Mouse (Mus musculus): ENCODE data around the gene Trpm7. TPM values are rescaled to one million over a fixed set of nuclear protein-coding genes. Genes with fewer than 3 reads are reported as not detected.

The Trpm7 gene
- polyA plus RNA-seq, 1 experiment, result 41.2 TPM

DNA sequence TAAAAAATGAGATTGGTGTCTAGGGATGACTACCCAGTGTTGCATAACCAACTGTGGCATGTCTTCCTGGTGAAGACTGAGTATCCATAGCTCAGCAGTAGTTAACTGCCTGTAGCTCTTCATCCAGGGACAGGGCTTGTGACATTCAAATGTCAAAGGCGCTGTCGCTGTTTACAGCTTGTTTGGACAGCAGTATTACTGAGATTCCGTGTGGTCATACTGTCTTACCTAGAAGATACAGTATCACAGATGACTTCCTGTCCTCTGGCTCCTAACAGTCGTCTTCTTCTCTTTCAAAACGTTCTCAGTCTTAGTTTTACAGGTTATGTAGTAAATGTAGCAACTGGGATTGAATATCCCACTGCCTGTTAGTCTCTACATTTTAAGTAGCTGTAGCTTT is 37.2 kb downstream of the Trpm7 start:
- no peak for DNase-seq (ENCODE audit: extremely low spot score in 1 of 2, low spot score in 1 of 2)

DNA sequence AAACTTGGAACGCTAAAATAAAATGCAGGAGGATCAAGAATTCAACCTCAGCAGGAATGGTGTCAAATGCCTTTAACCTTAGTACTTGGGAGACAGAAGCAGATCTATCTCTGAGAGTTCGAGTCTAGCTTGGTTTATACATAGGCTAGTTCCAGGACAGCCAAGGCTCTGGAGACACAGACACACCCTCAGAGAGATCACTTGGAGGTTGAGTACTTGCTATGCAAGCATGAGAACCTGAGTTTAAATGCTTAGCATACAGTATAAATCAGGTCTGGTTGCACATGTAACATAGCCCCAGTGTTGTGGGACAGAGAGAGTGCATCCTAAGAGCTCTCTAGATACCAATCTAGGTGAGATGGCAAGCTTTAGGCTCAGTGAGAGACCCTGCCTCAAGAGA is 58.6 kb downstream of the Trpm7 start:
- DNase-seq (ENCODE audit: extremely low spot score in 1 of 2, low spot score in 1 of 2), result no peak

DNA sequence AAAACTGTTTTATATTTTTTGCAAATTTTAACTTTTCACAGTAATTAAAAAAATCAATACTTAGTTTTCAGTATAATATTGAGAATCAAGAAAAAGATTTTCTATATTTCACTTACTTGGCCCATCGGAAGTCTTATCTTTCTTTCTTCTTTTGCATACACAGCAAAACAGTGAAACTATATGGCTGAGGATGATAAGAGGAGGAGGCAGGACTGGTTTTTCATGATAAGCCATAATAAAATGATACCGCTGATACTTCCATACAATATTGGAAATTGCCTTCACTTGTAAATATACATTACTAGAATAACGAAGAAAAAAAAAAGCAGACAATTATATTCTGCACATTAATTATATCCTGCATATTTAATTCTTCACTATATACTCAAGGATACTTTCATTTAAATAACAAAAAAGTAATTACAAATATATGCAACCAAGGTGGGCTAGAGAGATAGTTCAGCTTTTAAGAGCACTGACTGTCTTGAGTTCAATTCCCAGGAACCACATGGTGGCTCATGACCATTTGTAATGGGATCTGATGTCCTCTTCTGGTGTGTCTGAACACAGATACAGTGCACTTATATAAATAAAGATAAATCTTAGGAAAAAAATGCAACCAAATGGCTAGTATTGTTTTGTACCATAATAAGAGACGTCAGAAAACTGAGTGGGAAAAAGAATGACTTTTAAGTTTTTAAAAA is 59.2 kb downstream of the Trpm7 start:
- no peak for DNase-seq (ENCODE audit: extremely low spot score in 1 of 2, low spot score in 1 of 2)

DNA sequence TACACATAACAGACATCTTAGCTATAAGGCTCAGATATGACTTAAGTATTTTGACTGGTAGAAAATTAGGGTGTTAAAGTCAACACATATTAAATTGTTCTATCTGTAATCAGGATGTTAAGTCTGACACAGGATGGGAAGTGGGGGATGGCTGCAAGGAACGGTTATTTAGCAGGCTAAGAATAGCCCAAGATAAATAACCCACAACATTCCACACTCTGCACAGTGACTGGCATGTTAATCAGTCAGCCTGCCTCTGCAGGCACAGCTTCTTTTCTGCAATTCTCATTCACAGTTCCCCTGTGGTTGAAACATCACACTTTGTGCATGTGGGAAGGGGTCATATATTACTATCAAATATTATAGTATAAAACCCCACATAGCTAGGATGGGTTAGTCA is 60.2 kb downstream of the Trpm7 start:
- no peak for DNase-seq (ENCODE audit: extremely low spot score in 1 of 2, low spot score in 1 of 2)

DNA sequence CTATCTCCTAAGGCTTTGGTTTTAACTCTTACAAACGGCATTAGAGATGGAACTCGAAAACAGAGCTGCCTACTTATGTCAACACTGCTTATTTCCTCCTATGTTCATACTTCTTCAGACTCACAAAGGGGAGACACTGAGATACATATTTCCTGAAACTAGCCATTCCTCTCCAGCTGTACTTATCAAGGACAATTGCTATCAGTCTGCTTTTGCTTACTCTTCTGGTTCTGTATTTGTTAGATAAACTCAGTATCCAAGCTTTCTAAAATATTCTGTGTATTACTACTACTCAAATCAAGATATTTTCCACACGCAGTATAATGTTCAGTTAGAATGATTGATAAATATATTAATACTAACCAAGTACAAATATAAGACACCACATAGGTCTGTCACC is 74.0 kb downstream of the Trpm7 start:
- DNase-seq (ENCODE audit: extremely low spot score in 1 of 2, low spot score in 1 of 2), result no peak

DNA sequence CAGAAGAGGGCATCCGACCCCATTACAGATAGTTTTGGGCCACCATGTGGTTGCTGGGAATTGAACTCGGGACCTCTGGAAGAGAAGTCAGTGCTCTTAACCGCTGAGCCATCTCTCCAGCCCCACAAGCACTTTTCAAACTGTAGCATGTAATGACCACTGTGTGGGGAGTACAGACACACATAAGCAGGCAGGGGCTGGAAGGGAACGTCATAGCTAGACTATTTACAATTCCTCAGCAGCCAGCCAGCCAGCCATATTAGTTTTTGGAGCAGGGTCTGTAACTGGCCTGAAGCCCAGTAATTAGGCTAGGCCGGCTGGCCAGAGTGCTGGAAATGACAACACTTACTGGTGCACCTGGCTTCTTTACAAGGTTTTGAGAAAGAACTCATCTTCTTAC is 77.6 kb downstream of the Trpm7 start:
- DNase-seq (ENCODE audit: extremely low spot score in 1 of 2, low spot score in 1 of 2), result no peak

DNA sequence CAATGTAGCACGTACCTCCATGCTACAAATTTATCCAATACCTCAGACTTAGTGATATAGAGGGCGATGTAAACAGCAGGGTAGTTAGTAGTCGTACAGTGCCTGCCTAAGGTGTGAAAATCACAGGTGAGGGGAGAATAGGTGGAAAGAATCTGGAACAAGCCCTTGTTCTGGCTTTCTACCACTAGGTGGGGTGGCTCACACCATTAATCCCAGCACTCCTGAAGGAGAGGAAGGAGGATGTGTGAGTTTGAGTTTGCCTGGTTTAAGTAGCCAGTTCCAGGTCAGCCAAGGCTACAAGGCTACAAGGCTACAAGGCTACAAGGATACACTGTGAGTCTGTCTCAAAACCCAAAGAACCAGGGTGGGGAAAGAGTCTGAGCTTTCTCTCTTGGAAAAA is 80.3 kb downstream of the Trpm7 start:
- no peak for DNase-seq (ENCODE audit: extremely low spot score in 1 of 2, low spot score in 1 of 2)

DNA sequence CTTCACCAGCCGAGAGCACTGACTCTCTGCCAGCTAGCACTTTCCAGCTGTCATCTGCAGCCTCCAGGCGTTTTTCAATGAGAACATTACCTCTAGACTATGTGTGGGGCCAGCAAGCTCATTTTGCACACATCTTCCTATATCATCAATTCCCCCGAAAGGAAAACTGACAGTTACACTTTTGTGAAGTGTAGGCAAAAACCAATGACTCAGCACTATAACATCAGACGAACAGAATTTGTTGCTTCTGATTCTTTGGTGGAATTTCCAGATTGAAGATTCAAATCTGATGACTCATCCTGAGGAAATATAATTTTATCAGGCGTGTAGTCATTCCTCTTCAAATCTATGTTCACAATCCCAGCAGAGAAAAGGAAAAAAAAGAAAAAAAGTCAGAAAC is 83.4 kb downstream of the Trpm7 start:
- peak in 1 of 2 experiments; percentile 34 for DNase-seq (ENCODE audit: extremely low spot score in 1 of 2, low spot score in 1 of 2)

DNA sequence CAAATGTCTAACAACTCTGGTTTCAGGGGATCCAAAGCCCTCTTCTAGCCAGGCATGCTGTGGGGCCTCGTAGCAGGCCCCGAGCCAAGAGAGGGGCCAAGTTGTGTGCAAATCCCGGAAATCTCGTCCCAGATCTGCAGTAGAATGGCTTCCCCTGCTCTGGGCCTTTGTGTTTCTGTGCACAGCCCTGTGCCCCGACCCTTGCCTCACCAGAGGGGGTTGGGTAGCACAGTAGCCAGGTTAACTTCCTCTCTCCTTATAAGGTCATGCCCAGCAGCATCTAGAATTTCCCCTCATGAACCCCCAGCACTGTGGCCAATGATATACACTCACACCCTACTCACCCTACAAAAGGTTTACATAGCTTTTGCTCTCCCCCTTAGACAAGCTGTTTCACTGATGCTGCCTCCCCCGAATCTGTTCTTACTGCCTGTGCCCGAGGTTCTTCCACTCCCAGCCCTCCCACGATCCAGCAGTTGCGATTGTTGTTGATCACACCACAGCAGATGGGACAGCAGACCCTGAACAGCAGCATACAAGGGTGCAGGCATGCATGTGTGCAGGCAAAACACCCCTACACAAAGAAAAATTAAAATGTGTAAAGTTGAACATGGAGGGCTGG is 88.2 kb downstream of the Trpm7 start:
- peak; percentile 54 to 57 for DNase-seq (ENCODE audit: extremely low spot score in 1 of 2, low spot score in 1 of 2)

DNA sequence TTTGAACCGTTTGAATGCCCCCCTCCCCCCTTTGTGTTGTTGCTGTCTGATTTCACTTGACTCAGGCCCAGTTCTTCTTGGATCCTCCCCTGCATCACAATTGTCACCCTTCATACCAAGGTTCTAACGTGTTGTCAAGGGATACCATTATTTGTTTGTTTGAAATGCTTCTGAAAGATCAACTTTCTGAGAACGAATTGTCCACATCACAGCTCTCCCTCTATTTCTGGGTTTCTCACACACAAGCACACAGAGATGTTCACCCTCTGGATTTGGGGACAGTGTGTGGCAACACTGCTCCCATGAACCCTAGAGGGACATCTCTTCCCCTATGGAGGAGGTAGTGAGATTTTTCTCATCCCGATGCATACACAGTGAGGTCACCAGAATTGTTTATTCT is 92.7 kb downstream of the Trpm7 start, which contains the start of gene Usp50:
TSS of gene Usp50 (minus strand) at position 101 of the 400 bp plus-strand sequence.
- DNase-seq (ENCODE audit: extremely low spot score in 1 of 2, low spot score in 1 of 2), result no peak

DNA sequence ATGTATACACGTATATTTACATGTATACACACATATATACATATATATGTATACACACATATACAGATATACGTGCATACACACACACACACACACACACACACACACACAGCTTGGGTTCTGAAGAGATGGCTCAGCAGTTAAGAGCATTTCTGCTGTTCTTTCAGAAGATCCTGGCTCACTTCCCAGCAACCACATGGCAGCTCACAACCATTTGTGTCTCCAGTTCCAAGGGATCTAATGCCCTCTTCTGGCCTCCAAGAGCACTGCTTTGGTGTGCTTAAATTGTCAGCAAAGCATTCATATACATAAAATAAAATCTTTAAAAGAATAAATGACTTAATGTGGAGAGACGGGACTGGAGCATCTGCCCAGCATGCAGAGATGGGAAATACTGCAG is 93.6 kb downstream of the Trpm7 start:
- DNase-seq (ENCODE audit: extremely low spot score in 1 of 2, low spot score in 1 of 2), result peak in 1 of 2 experiments; percentile 79

DNA sequence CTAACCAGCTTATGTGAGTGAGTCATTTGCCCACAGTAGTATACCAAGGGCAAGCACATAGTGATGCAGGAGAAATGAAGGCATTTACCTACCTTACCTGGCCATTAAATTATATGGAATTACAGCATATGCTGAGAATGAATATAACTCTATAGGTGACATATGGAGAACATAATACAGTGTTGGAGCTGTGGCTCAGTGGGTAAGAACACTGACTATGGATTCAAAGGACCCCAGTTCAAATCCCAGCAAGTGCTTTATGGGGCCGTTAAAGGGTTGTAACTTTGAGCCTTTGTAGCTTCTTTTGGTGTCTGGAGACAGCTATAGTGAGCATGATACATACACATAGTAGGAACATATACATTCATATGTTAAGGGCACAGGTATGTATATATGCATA is 94.6 kb downstream of the Trpm7 start:
- DNase-seq (ENCODE audit: extremely low spot score in 1 of 2, low spot score in 1 of 2), result no peak

DNA sequence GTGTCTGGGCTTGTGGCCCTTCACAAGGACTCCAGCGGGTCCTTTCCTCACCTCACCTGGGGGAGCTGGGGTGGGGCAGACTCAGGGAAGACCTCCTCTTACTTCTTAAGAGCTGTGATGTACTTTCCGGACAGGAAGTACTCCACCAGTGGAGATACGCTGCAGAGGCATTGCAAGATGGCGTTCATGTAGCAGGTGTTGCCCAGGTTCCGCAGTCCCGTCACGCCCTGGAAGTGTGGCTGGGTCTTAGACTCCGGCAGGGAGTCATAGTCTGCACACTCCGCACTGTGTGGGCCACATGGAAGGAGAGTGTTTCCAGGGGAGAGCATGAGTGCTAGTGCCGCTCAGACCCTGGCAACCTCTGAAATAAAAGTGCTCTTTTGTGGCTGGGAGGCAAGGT is 95.7 kb downstream of the Trpm7 start:
- DNase-seq (ENCODE audit: extremely low spot score in 1 of 2, low spot score in 1 of 2), result no peak

DNA sequence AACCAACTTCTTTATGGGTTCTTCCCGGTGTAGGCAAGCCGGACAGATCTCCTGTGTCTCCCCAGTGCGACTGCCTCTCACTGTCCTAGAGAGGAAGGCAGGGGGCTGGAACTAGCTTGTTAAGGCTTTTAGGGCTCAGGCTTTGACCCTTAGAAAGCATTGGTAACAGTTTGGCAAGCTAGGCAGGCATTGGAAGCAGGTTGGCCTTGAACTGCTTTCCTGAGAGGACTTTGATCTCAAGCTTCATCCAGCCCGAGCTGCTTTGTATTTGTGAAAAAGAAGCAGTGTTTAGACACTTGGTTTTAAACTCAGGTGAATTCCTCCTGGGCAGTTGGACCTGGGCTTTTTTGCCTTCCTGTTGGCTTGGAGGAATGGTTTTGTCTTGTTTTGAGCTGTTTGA is 97.2 kb downstream of the Trpm7 start:
- DNase-seq (ENCODE audit: extremely low spot score in 1 of 2, low spot score in 1 of 2), result no peak

DNA sequence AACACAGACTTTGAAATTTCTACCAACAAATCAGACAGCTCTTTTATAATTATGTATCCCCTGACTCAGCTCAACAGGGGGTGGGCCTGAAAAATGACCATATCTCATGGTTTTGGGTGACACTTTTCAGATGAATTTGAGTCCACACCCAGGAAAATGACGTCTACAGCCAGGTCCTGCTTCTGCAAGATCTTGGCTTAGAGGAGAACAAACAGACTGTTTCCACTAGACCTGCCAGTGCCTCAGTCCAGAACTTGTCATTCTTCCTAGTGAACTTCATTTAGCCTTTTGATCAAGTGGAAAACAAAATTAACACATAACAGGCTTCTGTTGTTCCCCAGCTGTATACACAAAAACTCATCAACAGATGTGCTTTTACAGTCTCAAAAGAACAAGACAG is 99.6 kb downstream of the Trpm7 start:
- DNase-seq (ENCODE audit: extremely low spot score in 1 of 2, low spot score in 1 of 2), result no peak

DNA sequence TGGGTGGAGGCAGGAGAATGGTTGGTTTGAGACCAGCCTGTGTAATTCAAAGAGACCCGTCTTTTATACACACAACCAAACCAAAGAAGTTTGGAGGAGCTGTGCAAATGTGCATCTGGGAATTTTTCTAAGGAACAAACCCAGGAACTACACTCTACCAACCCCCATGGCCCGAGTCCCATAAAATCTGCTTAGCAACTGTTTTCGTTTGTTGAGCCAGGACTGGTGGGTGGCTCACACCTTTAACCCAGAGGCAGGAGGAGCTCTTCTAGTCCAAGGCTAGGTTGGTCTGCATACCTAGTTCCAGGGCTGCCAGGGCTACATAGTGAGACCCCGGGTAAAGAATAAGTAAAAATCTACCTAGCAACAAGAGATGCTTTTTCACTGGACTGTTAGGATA is 100.1 kb downstream of the Trpm7 start:
- no peak for DNase-seq (ENCODE audit: extremely low spot score in 1 of 2, low spot score in 1 of 2)

DNA sequence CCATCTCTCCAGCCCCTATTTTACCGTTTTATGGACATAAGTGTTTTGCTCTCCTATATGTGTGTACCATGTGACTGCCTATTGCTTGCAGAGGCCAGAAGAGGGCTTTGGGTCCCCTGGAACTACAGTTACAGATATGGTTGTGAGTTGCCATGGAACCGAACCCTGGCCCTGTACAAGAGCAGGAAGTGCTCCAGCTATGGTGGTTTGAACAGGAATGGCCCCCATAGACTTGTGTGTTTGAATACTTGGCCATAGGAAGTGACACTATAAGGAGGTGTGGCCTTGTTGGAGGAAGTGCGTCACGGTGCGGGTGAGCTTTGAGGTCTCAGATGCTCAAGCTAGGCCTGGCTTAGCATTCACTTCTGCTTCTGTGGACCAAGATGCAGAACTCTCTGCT is 103.8 kb downstream of the Trpm7 start:
- DNase-seq (ENCODE audit: extremely low spot score in 1 of 2, low spot score in 1 of 2), result no peak

DNA sequence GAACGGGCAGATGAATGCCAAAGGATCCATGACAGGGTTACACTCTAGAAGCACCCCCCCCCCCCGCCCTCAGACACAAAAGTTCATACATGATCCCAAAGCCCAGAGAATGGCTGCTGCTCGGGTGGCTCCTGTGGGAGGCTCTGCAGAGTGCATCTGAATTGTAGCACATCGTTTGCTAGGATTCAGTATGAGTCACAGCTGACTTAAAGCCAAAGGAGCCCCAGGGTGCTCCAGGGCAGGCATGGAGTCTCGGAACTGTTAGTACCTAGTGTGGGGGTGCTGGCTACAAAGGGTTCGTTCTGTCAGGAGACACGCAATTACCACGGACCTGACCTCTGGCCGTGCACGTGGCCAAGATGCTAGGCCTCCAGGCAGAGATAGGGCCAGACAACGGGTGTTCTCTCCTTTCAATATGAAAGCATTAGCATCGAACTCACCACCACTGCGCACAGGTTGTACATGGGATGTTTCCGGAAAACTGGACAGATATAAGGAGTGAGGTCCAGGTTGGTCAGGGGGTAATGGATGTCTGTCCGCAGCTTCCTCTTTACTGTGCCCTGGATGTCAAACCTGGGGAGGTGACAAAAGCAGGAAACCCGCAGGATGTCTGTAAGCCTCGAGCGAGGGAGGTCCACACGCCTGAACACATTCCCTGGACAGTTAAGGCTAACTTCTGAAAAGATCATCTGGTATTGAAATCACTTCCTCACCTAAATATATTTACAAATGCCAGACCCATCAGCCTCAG is 106.4 kb downstream of the Trpm7 start:
- peak in 1 of 2 experiments; percentile 40 for DNase-seq (ENCODE audit: extremely low spot score in 1 of 2, low spot score in 1 of 2)

DNA sequence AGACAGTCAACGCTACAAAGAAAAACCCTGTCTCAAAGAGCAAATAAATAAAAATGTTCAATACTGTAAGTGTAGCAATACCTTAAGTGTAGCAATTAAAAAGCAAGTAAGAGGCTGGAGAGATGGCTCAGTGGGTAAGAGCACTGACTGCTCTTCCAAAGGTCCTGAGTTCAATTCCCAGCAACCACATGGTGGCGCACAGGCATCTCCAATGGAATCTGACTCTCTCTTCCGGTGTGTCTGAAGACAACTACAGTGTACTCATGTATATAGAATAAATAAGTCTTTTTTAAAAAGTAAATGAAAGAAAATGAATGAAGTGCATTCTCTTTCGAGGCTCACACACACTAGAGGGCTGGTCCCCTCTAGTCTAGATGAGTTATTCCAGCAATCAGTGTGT is 107.8 kb downstream of the Trpm7 start:
- no peak for DNase-seq (ENCODE audit: extremely low spot score in 1 of 2, low spot score in 1 of 2)

DNA sequence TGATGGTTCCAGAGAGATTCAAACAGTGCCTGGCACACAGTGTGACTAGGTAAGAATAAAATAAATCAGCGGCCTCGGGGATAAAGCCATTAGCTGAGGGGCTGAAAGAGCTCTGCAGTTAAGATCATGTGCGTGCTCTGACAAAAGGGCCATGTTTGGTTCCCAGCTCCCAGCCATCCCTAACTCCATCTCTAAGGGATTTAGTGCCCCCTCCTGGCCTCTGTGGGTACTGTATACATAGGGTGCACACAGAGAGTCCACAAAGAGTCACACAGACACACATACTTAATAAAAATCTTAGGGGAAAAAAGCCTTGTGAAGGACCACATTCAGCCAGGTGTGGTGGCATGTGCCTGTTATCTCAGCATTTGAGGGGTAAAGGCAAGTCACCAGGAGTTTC is 108.4 kb downstream of the Trpm7 start:
- DNase-seq (ENCODE audit: extremely low spot score in 1 of 2, low spot score in 1 of 2), result no peak

DNA sequence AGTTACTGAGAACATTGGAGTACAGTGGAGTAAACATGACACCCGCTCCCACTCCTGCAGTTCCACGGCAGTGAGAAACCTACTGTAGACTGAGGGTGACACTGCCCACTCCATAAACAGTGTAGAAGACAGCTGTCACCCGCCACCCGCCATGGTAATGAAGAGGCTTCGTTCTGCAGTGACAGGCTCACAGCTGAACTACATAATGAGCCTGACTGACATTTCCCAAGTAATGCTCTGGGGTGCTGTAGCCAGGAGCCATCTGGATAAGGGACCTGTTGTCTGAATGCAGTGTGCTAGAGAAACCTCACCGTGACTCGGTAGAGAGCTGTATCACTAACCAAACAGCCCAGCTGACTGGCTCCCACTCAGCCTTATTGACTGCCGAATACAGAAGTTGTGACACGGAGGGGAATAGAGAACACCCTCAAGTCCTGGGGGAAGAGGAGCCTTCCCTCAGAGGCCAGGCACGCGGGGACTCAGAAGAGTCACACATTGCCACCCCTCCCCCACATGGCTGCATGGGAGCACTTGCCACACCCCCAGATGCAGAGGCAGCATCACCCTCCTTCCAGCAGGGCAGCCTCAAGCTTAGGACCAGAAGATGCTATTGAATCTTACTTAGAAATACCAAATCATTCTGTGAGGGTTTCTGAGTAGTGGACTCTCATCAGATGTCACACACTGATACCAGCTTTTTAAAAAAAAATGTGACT is 110.0 kb downstream of the Trpm7 start:
- DNase-seq (ENCODE audit: extremely low spot score in 1 of 2, low spot score in 1 of 2), result peak in 1 of 2 experiments; percentile 40

All from frontal cortex, adult 2 months (tissue).